Comparison of ENCODE assay signal across 8 mouse cellular contexts in the genomic region with DNA sequence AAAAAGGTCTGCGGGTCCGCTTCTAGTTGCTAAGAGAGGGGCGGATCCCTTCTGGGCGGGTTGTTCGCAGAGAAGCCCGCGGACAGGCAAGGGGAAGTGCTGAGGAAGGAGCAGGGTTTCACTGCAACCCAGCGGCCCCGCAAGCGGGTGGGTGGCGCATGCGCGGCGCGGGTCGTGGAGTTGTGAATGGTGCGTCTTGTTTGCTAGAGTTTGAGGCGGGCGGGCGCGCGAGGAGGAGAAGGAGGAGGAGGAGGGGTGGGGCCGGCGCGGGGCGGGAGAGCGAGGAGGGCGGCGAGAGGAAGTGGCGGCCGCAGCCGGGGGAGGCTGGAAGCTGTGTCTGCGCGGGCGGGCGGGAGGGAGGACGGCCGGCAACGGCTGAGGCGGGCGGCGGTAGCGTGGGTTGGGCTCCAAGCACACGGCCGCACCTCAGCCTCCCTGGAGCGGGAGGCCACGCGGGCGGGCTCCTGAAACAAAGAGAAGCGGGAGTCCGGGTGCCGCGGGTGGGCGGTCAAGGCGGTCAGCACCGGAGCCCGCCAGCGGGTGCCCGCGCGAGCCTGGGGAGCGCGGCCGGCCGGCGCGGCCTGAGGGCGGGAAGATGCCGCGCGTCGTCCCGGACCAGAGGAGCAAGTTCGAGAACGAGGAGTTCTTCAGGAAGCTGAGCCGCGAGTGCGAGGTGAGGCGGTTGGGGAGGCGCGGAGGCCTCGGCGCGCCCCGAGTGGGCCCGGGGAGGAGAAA. TPM values are rescaled to one million over a fixed set of nuclear protein-coding genes. Genes with fewer than 3 reads are reported as not detected.
DNase-seq lines count a peak whose midpoint lies in the region; ATAC-seq and TF ChIP-seq lines count a peak whose summit lies in the region.

TSS of gene Cbfb (plus strand) at position 294 of the 735 bp plus-strand sequence.

- H3K4me1 ChIP-seq in embryonic facial prominence, embryonic 10.5 days, result peaks cover 40% of the 10 kb centered on the region
- no peaks in the 10 kb centered on the region for H3K4me1 ChIP-seq in intestine, postnatal 0 days (replicated peaks; ENCODE audit: control insufficient read depth, insufficient read depth, low read length)
- peaks cover 7% of the 10 kb centered on the region for H3K4me1 ChIP-seq in midbrain, embryonic 11.5 days (ENCODE audit: control insufficient read depth, insufficient read depth, low read length)

- H3K36me3 ChIP-seq in embryonic facial prominence, embryonic 10.5 days (replicated peaks), result peaks cover 25% of the 10 kb centered on the region
- no peaks in the 10 kb centered on the region for H3K36me3 ChIP-seq in intestine, postnatal 0 days (ENCODE audit: control insufficient read depth, insufficient read depth)
- H3K36me3 ChIP-seq in midbrain, embryonic 11.5 days (ENCODE audit: control insufficient read depth, insufficient read depth, low read length), result no peaks in the 10 kb centered on the region

- H3K9me3 ChIP-seq in embryonic facial prominence, embryonic 10.5 days, result no peaks in the 10 kb centered on the region
- no peaks in the 10 kb centered on the region for H3K9me3 ChIP-seq in intestine, postnatal 0 days (ENCODE audit: control insufficient read depth)
- no peaks in the 10 kb centered on the region for H3K9me3 ChIP-seq in midbrain, embryonic 11.5 days (ENCODE audit: control insufficient read depth, low read length)

- TF ChIP-seq CTCF in intestine, postnatal 0 days (IDR thresholded peaks at IDR 0.05; ENCODE audit: low read depth), result no peak

- peak within 1 kb of the TSS; percentile 86 for H3K9ac ChIP-seq in intestine, postnatal 0 days (ENCODE audit: low read depth, low read length)
- H3K9ac ChIP-seq in midbrain, embryonic 11.5 days (ENCODE audit: low read length), result peak within 1 kb of the TSS; percentile 98

- H3K4me3 ChIP-seq in embryonic facial prominence, embryonic 10.5 days, result peak within 1 kb of the TSS; percentile 96
- H3K4me3 ChIP-seq in intestine, postnatal 0 days (ENCODE audit: low read depth, low read length), result peak within 1 kb of the TSS; percentile 90
- peak within 1 kb of the TSS; percentile 91 for H3K4me3 ChIP-seq in midbrain, embryonic 11.5 days (ENCODE audit: low read depth, low read length)

- peak; percentile 88 for ATAC-seq in granulocyte monocyte progenitor cell, adult 5-6 weeks (replicated peaks; ENCODE audit: poor library complexity, severe bottlenecking)
- peak; percentile 88 for ATAC-seq in intestine, postnatal 0 days
- ATAC-seq in midbrain, embryonic 11.5 days (ENCODE audit: low FRiP score), result peak; percentile 94

- intact Hi-C loops in left cerebral cortex, postnatal 4 days (cut with DNase I), result no loop called here

- under 1% methylated on average over 86 of the region's 86 CpGs for WGBS in embryonic facial prominence, embryonic 10.5 days
- whole genome bisulfite sequencing in intestine, postnatal 0 days, result under 1% methylated on average over 69 of the region's 86 CpGs
- WGBS in midbrain, embryonic 11.5 days, result 2% methylated on average over 82 of the region's 86 CpGs

- peaks cover 9% of the 10 kb centered on the region; the same call in 1 of the 2 replicates for H3K27me3 ChIP-seq in embryonic facial prominence, embryonic 10.5 days (replicated peaks; ENCODE audit: low read depth, poor library complexity, severe bottlenecking)
- H3K27me3 ChIP-seq in intestine, postnatal 0 days (replicated peaks; ENCODE audit: control insufficient read depth, insufficient read depth, low read length), result no peaks in the 10 kb centered on the region
- no peaks in the 10 kb centered on the region for H3K27me3 ChIP-seq in midbrain, embryonic 11.5 days (ENCODE audit: control insufficient read depth, insufficient read depth, low read length)

- DNase-seq in adrenal gland, postnatal 10 days, result peak; percentile 97
- peak; percentile 100 for DNase-seq in embryonic facial prominence, embryonic 10.5 days (ENCODE audit: low spot score)
- peak; percentile 98 for DNase-seq in left cerebral cortex, postnatal 4 days
- peak; percentile 99 for DNase-seq in midbrain, embryonic 11.5 days (ENCODE audit: low spot score, missing footprints)
- peak; percentile 96 for DNase-seq in right cerebral cortex, postnatal 4 days
- peak; percentile 99 for DNase-seq in yolk sac, embryonic 10.5 days (ENCODE audit: low spot score)

- peak within 1 kb of the TSS; percentile 71 for H3K4me2 ChIP-seq in intestine, postnatal 0 days (replicated peaks; ENCODE audit: low read depth)
- peak within 1 kb of the TSS; percentile 62 for H3K4me2 ChIP-seq in midbrain, embryonic 11.5 days

- H3K27ac ChIP-seq in embryonic facial prominence, embryonic 10.5 days (replicated peaks), result peak within 1 kb of the TSS; percentile 99
- H3K27ac ChIP-seq in intestine, postnatal 0 days (ENCODE audit: low read depth, low read length), result peak within 1 kb of the TSS; percentile 96
- H3K27ac ChIP-seq in midbrain, embryonic 11.5 days (ENCODE audit: low read depth, low read length), result peak within 1 kb of the TSS; percentile 95

RNA-seq across cellular contexts. Expression of gene Cbfb, which starts in this region (rescaled TPM):
- 10 to 100 TPM; 47.2 to 50.2 TPM for total RNA-seq in adrenal gland, postnatal 10 days (2021)
- 67.5 and 73.2 TPM in 2 replicates for polyA plus RNA-seq in embryonic facial prominence, embryonic 10.5 days (2016; fragmentation: Nextera tagmentation; extraction: Ambion mirVana)
- total RNA-seq in granulocyte monocyte progenitor cell, adult 5-6 weeks (2014; fragmentation: Nextera tagmentation), result 119 and 135 TPM in 2 replicates
- 177 and 185 TPM in 2 replicates for total RNA-seq in granulocyte monocyte progenitor cell, adult 5-6 weeks (2017)
- polyA plus RNA-seq in intestine, postnatal 0 days (2015; fragmentation: Nextera tagmentation; extraction: Ambion mirVana), result 18.9 and 21.8 TPM in 2 replicates
- 10 to 100 TPM; 39.0 to 47.0 TPM for total RNA-seq in left cerebral cortex, postnatal 4 days (2021)
- 49.8 and 60.2 TPM in 2 replicates for polyA plus RNA-seq in midbrain, embryonic 11.5 days (2014; fragmentation: Nextera tagmentation; extraction: Ambion mirVana)

Comparison
In these comparisons a context has a peak if more than half of its experiments do, and no peak if none do; other contexts are left out.
1. Peak in every context shown above with its lines: DNase-seq, ATAC-seq, H3K4me3 ChIP-seq and H3K27ac ChIP-seq.